Mouse (Mus musculus): ENCODE data around the gene Retreg3. TPM values are rescaled to one million over a fixed set of nuclear protein-coding genes. Genes with fewer than 3 reads are reported as not detected.

The Retreg3 gene
- polyA plus RNA-seq, 1 experiment from 2014 or later = 22.8 TPM

DNA sequence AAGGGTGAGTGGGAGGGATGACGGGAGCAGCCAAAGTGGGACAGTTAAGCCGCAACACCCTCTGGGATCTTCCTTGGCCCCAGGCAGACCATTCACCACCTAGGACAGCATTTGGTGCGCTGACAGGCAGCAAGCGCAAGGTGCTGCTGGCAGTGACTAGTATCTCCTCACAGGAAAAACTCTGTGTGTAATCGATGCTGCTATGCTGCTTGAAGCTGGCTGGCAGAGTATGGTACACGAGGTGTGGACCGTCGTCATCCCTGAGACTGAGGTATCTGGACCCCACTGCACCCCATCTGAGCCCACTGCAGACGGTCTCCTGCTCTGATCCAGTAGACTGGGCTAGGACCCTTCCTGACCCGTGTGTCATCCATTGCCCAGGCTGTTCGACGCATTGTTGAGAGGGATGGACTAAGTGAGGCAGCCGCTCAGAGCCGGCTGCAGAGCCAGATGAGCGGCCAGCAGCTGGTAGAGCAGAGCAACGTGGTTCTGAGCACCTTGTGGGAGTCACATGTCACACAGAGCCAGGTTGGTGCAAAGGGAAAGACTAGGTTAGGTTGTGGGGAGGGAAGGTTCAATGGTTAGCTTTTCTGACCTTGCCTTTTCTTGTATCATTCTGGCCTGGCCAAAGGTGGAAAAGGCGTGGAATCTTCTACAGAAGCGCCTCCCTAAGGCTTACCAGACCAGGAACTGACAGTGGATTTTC lies 33.9 kb downstream of the Retreg3 start:
- no peak for ATAC-seq
- Histone ChIP-seq H3K4me1 (ENCODE audit: control insufficient read depth, insufficient read depth, low read depth, low read length) (peaks cover 35% of the 10 kb centered on the region), H3K36me3 (ENCODE audit: control insufficient read depth, insufficient read depth, low read length) (peaks cover 21% of the 10 kb centered on the region), H3K27ac (ENCODE audit: low read depth, low read length) (peak overlapping the region; percentile 86; the same call in 1 of the 2 replicates), H3K27me3 (replicated peaks; ENCODE audit: control insufficient read depth, insufficient read depth, low read length) (peaks cover 1% of the 10 kb centered on the region; the same call in 1 of the 2 replicates), H3K4me2 (ENCODE audit: low read length) (no peak overlapping the region), H3K4me3 (ENCODE audit: low read length) (no peak overlapping the region), H3K9me3 (ENCODE audit: control insufficient read depth, low read length) (no peaks in the 10 kb centered on the region), H3K9ac (ENCODE audit: low read depth, low read length) (no peak overlapping the region)
- WGBS = 93% methylated on average over 18 of the region's 18 CpGs

DNA sequence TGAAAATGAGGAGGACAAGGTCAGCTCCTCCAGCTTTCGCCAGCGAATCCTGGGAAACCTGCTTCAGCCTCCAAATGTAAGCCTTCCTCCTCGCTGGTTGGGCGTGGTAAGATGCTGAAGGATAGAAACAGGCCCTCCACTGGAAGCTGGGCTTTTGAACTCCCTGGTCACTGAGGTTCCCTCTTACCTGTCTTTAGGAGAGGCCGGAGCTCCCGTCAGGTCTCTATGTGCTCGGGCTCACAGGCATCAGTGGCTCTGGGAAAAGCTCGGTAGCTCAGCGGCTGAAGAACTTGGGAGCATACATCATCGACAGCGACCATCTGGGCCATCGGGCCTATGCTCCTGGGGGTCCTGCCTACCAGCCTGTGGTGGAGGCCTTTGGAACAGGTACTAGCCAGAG lies 34.9 kb downstream of the Retreg3 start:
- no peak overlapping the region for H3K27ac ChIP-seq (ENCODE audit: low read depth, low read length)
- H3K4me2 ChIP-seq (ENCODE audit: low read length) = no peak overlapping the region
- H3K36me3 ChIP-seq (ENCODE audit: control insufficient read depth, insufficient read depth, low read length) = peaks cover 11% of the 10 kb centered on the region
- WGBS = 95% methylated on average over 12 of the region's 12 CpGs
- H3K27me3 ChIP-seq (replicated peaks; ENCODE audit: control insufficient read depth, insufficient read depth, low read length) = peaks cover 11% of the 10 kb centered on the region
- no peak overlapping the region for H3K9ac ChIP-seq (ENCODE audit: low read depth, low read length)
- ATAC-seq = no peak
- no peaks in the 10 kb centered on the region for H3K9me3 ChIP-seq (ENCODE audit: control insufficient read depth, low read length)
- no peak overlapping the region for H3K4me3 ChIP-seq (ENCODE audit: low read length)
- H3K4me1 ChIP-seq (ENCODE audit: control insufficient read depth, insufficient read depth, low read depth, low read length) = peaks cover 35% of the 10 kb centered on the region

GRCm38 (mm10) chr11:101084246-101084645 lies 35.4 kb downstream of the Retreg3 start:
- no peak for ATAC-seq
- H3K4me3 ChIP-seq (ENCODE audit: low read length) = no peak overlapping the region
- H3K9me3 ChIP-seq (ENCODE audit: control insufficient read depth, low read length) = no peaks in the 10 kb centered on the region
- no peak overlapping the region for H3K27ac ChIP-seq (ENCODE audit: low read depth, low read length)
- H3K27me3 ChIP-seq (replicated peaks; ENCODE audit: control insufficient read depth, insufficient read depth, low read length) = peaks cover 16% of the 10 kb centered on the region
- 88% methylated on average over 14 of the region's 14 CpGs for WGBS
- peaks cover 35% of the 10 kb centered on the region for H3K4me1 ChIP-seq (ENCODE audit: control insufficient read depth, insufficient read depth, low read depth, low read length)
- H3K36me3 ChIP-seq (ENCODE audit: control insufficient read depth, insufficient read depth, low read length) = peaks cover 6% of the 10 kb centered on the region
- no peak overlapping the region for H3K4me2 ChIP-seq (ENCODE audit: low read length)
- H3K9ac ChIP-seq (ENCODE audit: low read depth, low read length) = no peak overlapping the region

GRCm38 (mm10) chr11:101083083-101083697 lies 36.5 kb downstream of the Retreg3 start:
- Histone ChIP-seq H3K27me3 (replicated peaks; ENCODE audit: control insufficient read depth, insufficient read depth, low read length) (peaks cover 27% of the 10 kb centered on the region), H3K9ac (ENCODE audit: low read depth, low read length) (peak overlapping the region; percentile 89), H3K4me2 (ENCODE audit: low read length) (peak overlapping the region; percentile 100), H3K4me1 (ENCODE audit: control insufficient read depth, insufficient read depth, low read depth, low read length) (peaks cover 33% of the 10 kb centered on the region), H3K27ac (ENCODE audit: low read depth, low read length) (peak overlapping the region; percentile 92), H3K4me3 (ENCODE audit: low read length) (peak overlapping the region; percentile 80), H3K36me3 (ENCODE audit: control insufficient read depth, insufficient read depth, low read length) (peaks cover 3% of the 10 kb centered on the region), H3K9me3 (ENCODE audit: control insufficient read depth, low read length) (no peaks in the 10 kb centered on the region)
- WGBS = 33% methylated on average over 19 of the region's 19 CpGs
- ATAC-seq = peak; percentile 2; the same call in 1 of the 2 replicates

- Histone ChIP-seq H3K9ac (ENCODE audit: low read depth, low read length) (peak within 1 kb of the TSS; percentile 89), H3K27ac (ENCODE audit: low read depth, low read length) (peak within 1 kb of the TSS; percentile 92), H3K4me2 (ENCODE audit: low read length) (peak within 1 kb of the TSS; percentile 100), H3K4me1 (ENCODE audit: control insufficient read depth, insufficient read depth, low read depth, low read length) (peaks cover 26% of the 10 kb centered on the region), H3K9me3 (ENCODE audit: control insufficient read depth, low read length) (no peaks in the 10 kb centered on the region), H3K36me3 (ENCODE audit: control insufficient read depth, insufficient read depth, low read length) (peaks cover 3% of the 10 kb centered on the region), H3K4me3 (ENCODE audit: low read length) (peak within 1 kb of the TSS; percentile 80), H3K27me3 (replicated peaks; ENCODE audit: control insufficient read depth, insufficient read depth, low read length) (peaks cover 34% of the 10 kb centered on the region)
- WGBS = under 1% methylated on average over 51 of the region's 51 CpGs
- ATAC-seq = peak; percentile 91
Measured at GRCm38 (mm10) chr11:101082208-101083082, 37.2 kb downstream of the Retreg3 start, which contains the start of gene Coasy. Coasy (plus strand) TSS chr11:101082565.

DNA sequence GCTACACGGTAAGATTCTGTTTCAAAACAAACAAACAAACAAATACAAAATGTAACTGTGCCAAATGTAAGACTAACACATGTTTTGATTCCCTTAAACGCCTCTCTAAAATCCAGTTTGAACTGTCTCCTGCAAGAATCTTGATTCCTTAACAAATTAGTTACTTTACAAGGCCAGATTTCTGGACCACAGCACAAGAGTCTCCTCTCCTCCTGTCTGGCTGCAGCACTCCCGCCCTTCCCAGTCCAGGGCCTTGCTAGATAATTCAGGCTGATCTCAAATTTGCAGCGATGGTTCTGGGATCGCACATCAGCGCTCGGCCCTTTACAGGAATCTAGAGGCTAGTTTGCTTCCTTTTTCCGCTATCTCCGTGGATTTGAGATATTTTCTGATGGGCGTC lies 38.0 kb downstream of the Retreg3 start:
- Histone ChIP-seq H3K36me3 (ENCODE audit: control insufficient read depth, insufficient read depth, low read length) (peaks cover 3% of the 10 kb centered on the region), H3K4me3 (ENCODE audit: low read length) (peak overlapping the region; percentile 80), H3K4me2 (ENCODE audit: low read length) (peak overlapping the region; percentile 100), H3K27ac (ENCODE audit: low read depth, low read length) (peak overlapping the region; percentile 92), H3K27me3 (replicated peaks; ENCODE audit: control insufficient read depth, insufficient read depth, low read length) (peaks cover 39% of the 10 kb centered on the region), H3K9ac (ENCODE audit: low read depth, low read length) (peak overlapping the region; percentile 25), H3K4me1 (ENCODE audit: control insufficient read depth, insufficient read depth, low read depth, low read length) (peaks cover 25% of the 10 kb centered on the region), H3K9me3 (ENCODE audit: control insufficient read depth, low read length) (no peaks in the 10 kb centered on the region)
- WGBS = 5% methylated on average over 10 of the region's 10 CpGs
- no peak for ATAC-seq

DNA sequence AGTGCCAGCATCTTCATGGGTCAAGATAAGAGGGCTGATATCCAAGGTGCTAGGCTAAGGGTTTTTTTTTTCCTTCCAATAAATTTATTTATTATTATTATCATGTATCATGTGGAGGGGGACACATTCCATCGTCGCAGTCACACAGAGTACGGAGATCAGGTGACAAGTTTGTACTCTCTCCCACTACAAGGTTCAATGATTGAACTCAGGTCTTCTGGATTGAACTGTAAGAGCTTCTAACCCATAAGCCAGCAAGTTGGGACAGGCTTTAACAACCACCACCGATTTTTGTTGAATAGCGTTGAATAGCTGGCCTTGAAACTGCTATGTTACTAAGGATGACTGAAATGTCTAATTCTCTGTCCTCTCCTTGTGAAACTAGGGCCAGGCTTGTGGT lies 39.3 kb downstream of the Retreg3 start:
- H3K9me3 ChIP-seq (ENCODE audit: control insufficient read depth, low read length) = no peaks in the 10 kb centered on the region
- H3K4me2 ChIP-seq (ENCODE audit: low read length) = no peak overlapping the region
- peaks cover 14% of the 10 kb centered on the region for H3K4me1 ChIP-seq (ENCODE audit: control insufficient read depth, insufficient read depth, low read depth, low read length)
- peaks cover 39% of the 10 kb centered on the region for H3K27me3 ChIP-seq (replicated peaks; ENCODE audit: control insufficient read depth, insufficient read depth, low read length)
- H3K36me3 ChIP-seq (ENCODE audit: control insufficient read depth, insufficient read depth, low read length) = no peaks in the 10 kb centered on the region; the same call in 1 of the 2 replicates
- H3K27ac ChIP-seq (ENCODE audit: low read depth, low read length) = no peak overlapping the region
- H3K9ac ChIP-seq (ENCODE audit: low read depth, low read length) = no peak overlapping the region
- no peak overlapping the region for H3K4me3 ChIP-seq (ENCODE audit: low read length)
- 63% methylated on average over 5 of the region's 5 CpGs for WGBS
- ATAC-seq = no peak

GRCm38 (mm10) chr11:101079746-101080145 lies 39.9 kb downstream of the Retreg3 start:
- no peak for ATAC-seq
- no peaks in the 10 kb centered on the region; the same call in 1 of the 2 replicates for H3K36me3 ChIP-seq (ENCODE audit: control insufficient read depth, insufficient read depth, low read length)
- no peaks in the 10 kb centered on the region for H3K9me3 ChIP-seq (ENCODE audit: control insufficient read depth, low read length)
- peak overlapping the region; percentile 16; the same call in 1 of the 2 replicates for H3K4me2 ChIP-seq (ENCODE audit: low read length)
- H3K4me3 ChIP-seq (ENCODE audit: low read length) = 0 out of 2 replicates have a peak overlapping the region, but pooled peaks have one; percentile 5
- no peak overlapping the region for H3K27ac ChIP-seq (ENCODE audit: low read depth, low read length)
- no peak overlapping the region for H3K9ac ChIP-seq (ENCODE audit: low read depth, low read length)
- H3K27me3 ChIP-seq (replicated peaks; ENCODE audit: control insufficient read depth, insufficient read depth, low read length) = peaks cover 39% of the 10 kb centered on the region
- WGBS = 4% methylated on average over 23 of the region's 27 CpGs
- peaks cover 14% of the 10 kb centered on the region for H3K4me1 ChIP-seq (ENCODE audit: control insufficient read depth, insufficient read depth, low read depth, low read length)

All from hindbrain, embryonic 16.5 days (tissue).